Mouse (Mus musculus) liver, embryonic 18 days (tissue): ENCODE data around the gene Hist2h2aa1. TPM values are rescaled to one million over a fixed set of nuclear protein-coding genes. Genes with fewer than 3 reads are reported as not detected.

Experiments used
- polyA plus RNA-seq: library from polyadenylated mRNA; depleted of rRNA; stranded (reverse); fragments of >200 nt; gene quantifications from 2 replicates; pipeline ENCODE4 v1.2.3, GENCODE M21; 2012; rRNA removed

The Hist2h2aa1 gene
- polyA plus RNA-seq = 83.3 and 119 TPM in 2 replicates

GRCm38 (mm10) chr3:96245003-96245886 is at the start of gene Hist2h2aa1:
TSS of gene Hist2h2aa1 (plus strand) at chr3:96245497.

GRCm38 (mm10) chr3:96219661-96220130 is 25.6 kb upstream of the Hist2h2aa1 start, which contains the start of the genes Bola1 and Hist2h2ab:
TSS of gene Bola1 (minus strand) at chr3:96219709.
TSS of gene Hist2h2ab (plus strand) at chr3:96219865.

DNA sequence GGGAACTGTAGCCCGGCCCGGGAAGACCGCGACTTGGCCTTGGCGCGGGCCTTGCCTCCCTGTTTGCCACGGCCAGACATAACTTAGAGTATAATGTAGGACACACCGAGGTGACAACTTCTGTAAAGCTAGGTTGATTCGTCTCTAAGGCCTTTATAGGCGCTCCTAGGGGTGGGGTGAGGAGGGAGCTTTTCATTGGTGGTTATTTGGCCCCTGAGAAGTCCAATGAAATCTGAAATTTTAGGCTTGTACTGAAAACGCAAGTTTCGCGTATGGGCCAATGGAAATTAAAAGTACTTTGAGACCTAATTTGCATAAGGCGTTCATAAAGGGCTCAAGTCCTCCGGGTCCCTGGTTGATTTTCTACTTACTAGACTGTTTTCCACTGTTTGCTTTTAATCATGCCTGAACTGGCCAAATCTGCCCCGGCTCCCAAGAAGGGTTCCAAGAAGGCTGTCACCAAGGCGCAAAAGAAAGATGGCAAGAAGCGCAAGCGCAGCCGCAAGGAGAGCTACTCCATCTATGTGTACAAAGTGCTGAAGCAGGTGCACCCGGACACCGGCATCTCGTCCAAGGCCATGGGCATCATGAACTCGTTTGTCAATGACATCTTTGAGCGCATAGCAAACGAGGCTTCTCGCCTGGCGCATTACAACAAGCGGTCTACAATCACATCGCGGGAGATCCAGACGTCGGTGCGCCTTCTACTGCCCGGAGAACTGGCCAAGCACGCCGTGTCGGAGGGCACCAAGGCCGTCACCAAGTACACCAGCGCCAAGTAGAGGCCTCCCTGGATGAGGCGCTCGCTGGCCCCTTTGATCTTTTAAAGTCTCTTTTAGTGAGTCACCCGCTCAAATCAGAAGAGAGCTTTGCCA is 24.3 kb upstream of the Hist2h2aa1 start, which contains the start of the genes Hist2h2ac and Hist2h2be:
Gene Hist2h2ac (minus strand): TSS at position 116 of the 875 bp plus-strand sequence.
Gene Hist2h2be (plus strand): TSS at position 355 of the 875 bp plus-strand sequence.

DNA sequence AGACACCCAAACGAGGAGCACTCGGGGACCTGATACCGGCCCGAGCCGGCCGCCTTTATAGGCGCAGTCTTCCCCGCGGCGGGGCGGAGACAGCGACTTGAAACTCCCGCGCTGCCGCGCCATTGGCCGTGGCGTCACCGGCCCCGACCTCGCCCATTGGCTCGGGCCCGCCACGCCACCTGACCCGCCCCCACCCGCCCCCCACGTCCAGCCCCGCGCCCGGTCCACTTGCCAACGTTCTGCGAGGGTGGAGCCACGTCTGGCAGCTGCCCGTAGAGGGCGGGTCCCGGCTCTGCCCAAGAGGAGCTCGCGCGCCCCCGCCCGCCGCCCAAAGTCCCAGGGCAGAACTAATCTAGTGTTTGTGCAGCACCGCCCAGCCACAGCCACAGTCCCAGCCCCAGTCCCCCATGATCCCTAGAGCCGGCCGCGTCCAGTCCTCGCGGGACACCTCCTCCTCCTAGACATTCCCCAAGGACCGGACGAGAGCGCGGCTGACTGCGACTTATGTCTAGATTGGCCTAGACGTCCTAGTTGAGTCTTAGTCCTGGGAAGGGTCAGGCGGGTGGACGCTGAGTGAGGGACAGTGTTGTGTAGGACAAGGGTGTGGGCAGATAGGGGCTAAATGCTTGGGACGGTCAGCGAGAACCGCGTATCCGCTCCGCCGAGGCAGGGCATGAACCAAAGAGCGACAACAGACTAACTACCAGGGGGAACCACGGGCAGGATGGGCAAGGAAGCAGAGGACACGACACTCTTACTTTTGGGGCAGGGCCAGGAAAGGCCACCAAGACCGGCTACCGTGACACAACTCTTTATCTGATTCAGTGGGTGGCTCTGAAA is 6.1 kb upstream of the Hist2h2aa1 start, which contains the start of gene Hist2h3c2:
Gene Hist2h3c2 (minus strand): TSS at position 174 of the 840 bp plus-strand sequence.

GRCm38 (mm10) chr3:96239949-96240798 is 5.1 kb upstream of the Hist2h2aa1 start, which contains the start of gene Hist2h2aa2:
TSS of gene Hist2h2aa2 (minus strand) at chr3:96240276.

DNA sequence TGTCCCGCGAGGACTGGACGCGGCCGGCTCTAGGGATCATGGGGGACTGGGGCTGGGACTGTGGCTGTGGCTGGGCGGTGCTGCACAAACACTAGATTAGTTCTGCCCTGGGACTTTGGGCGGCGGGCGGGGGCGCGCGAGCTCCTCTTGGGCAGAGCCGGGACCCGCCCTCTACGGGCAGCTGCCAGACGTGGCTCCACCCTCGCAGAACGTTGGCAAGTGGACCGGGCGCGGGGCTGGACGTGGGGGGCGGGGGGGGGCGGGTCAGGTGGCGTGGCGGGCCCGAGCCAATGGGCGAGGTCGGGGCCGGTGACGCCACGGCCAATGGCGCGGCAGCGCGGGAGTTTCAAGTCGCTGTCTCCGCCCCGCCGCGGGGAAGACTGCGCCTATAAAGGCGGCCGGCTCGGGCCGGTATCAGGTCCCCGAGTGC is 1.1 kb downstream of the Hist2h2aa1 start, which contains the start of gene Hist2h3c1:
Gene Hist2h3c1 (plus strand): TSS at position 259 of the 430 bp plus-strand sequence.

GRCm38 (mm10) chr3:96262979-96263550 is 17.8 kb downstream of the Hist2h2aa1 start, which contains the start of gene Hist2h4:
TSS of gene Hist2h4 (minus strand) at chr3:96263311.

DNA sequence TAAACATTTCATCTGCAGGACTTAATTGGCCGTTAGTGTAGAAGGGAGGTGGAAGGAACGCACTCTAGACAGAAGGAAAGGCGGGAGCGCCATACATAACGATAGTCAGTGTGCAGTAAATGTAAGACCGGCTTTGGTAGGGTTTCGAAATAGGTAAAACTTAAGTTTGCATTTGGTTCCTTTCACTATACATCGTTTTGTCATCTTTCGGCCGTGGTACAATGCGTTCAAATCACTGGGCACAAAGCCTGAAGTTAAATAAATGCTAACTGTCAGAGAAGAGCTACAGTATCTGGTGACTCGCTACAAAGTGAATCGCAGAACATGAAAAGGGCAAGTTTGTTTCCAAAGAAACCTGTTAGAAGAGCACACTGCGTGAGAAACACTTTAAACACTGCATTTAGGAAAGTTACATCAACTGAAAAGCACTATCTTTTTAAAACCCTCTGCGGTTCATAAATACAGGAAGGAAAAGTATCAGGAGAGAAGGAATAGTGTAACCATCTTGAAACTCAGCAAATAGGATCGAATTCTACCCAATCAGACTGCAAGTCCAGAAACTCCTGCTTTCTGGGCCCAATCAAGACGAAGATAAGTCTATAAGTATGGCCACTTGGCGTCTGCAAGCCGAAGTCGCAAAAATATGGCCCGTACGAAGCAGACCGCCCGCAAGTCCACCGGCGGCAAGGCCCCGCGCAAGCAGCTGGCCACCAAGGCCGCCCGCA is 22.9 kb downstream of the Hist2h2aa1 start, which contains the start of gene Hist2h3b:
Gene Hist2h3b (plus strand): TSS at position 604 of the 725 bp plus-strand sequence.

DNA sequence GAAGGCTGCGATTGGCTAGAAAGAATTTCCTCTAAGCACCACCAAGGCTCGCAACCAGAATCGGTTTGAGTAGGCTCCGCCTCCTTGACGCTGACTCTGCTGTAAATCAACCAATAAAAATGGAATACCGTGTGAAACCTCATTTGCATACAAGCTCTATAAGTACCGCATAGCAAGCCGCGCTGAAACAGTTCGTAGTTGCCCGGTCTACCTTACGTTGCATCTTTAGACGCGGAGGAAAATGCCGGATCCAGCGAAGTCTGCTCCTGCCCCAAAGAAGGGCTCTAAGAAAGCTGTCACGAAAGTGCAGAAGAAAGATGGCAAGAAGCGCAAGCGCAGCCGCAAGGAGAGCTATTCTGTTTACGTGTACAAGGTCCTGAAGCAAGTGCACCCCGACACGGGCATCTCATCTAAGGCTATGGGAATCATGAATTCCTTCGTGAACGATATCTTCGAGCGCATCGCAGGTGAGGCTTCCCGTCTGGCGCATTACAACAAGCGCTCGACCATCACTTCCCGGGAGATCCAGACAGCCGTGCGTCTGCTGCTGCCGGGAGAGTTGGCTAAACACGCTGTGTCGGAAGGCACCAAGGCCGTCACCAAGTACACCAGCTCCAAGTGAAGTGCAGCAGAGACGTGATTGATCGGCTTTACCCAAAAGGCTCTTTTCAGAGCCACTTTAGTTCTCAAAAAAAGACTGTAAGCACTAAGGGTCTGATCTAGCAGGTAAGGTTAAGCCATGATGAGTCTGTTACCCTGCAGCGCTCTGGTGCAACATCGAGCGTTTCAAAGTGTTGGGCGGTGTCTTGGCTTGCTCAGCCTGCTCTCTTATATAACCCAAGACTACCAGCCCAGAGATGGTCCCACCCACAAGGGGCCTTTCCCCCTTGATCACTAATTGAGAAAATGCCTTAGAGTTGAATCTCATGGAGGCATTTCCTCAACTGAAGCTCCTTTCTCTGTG is 24.5 kb downstream of the Hist2h2aa1 start, which contains the start of gene Hist2h2bb:
Gene Hist2h2bb (plus strand): TSS at position 242 of the 964 bp plus-strand sequence.

DNA sequence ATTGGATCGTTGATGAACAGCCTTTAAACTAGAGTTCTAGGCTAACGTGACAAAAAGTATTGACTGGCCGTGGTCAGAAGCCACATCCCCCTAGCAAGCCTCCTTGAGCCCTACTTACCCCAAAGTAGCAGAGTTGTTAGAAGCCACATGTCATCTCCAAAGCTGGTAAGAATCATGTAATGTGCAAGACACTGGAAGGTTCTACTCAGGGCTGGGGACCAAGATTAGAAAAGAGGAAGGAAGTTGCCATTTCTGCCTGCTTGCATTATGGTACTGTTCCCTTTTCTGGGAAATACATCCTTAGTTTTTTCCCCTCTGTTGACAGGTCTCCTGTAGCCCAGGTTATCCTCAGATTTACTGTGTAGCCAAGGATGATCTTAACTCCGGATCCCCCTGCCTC is 48.5 kb downstream of the Hist2h2aa1 start, which contains the start of gene Fcgr1:
Gene Fcgr1 (minus strand): TSS at position 183 of the 400 bp plus-strand sequence.

Other genes starting within 250 kb of the Hist2h2aa1 start
- 16.3 and 19.0 TPM in 2 replicates for gene Plekho1, start 249.5 kb upstream of the Hist2h2aa1 start, polyA plus RNA-seq
- gene Vps45, start 187.0 kb upstream of the Hist2h2aa1 start, polyA plus RNA-seq = 4.7 and 5.3 TPM in 2 replicates
- 3.6 and 3.7 TPM in 2 replicates for gene Otud7b, start 141.0 kb upstream of the Hist2h2aa1 start, polyA plus RNA-seq
- gene Mtmr11, start 83.5 kb upstream of the Hist2h2aa1 start, polyA plus RNA-seq = 9.6 and 12.3 TPM in 2 replicates
- 26.1 and 26.7 TPM in 2 replicates for gene Sf3b4, start 73.2 kb upstream of the Hist2h2aa1 start, polyA plus RNA-seq
- 0.30 and 0.41 TPM in 2 replicates for gene Sv2a, start 64.3 kb upstream of the Hist2h2aa1 start, polyA plus RNA-seq
- gene Bola1, start 25.8 kb upstream of the Hist2h2aa1 start, polyA plus RNA-seq = 29.2 and 31.1 TPM in 2 replicates
- gene Hist2h2ab, start 25.6 kb upstream of the Hist2h2aa1 start, polyA plus RNA-seq = 0.42 and 0.82 TPM in 2 replicates
- 7.7 and 8.1 TPM in 2 replicates for gene Hist2h2ac, start 24.6 kb upstream of the Hist2h2aa1 start, polyA plus RNA-seq
- 8.3 and 14.1 TPM in 2 replicates for gene Hist2h2be, start 24.4 kb upstream of the Hist2h2aa1 start, polyA plus RNA-seq
- gene Hist2h3c2, start 6.4 kb upstream of the Hist2h2aa1 start, polyA plus RNA-seq = 31.1 and 37.7 TPM in 2 replicates
- 39.3 and 40.4 TPM in 2 replicates for gene Hist2h2aa2, start 5.2 kb upstream of the Hist2h2aa1 start, polyA plus RNA-seq
- 1.9 and 8.4 TPM in 2 replicates for gene Hist2h3c1, start 1.2 kb downstream of the Hist2h2aa1 start, polyA plus RNA-seq
- 4.5 and 4.7 TPM in 2 replicates for gene Hist2h4, start 17.8 kb downstream of the Hist2h2aa1 start, polyA plus RNA-seq
- 30.7 and 34.8 TPM in 2 replicates for gene Hist2h3b, start 23.2 kb downstream of the Hist2h2aa1 start, polyA plus RNA-seq
- 7.1 and 7.9 TPM in 2 replicates for gene Hist2h2bb, start 24.3 kb downstream of the Hist2h2aa1 start, polyA plus RNA-seq
- 9.7 and 11.7 TPM in 2 replicates for gene Fcgr1, start 48.5 kb downstream of the Hist2h2aa1 start, polyA plus RNA-seq
- 0.05 and 0.07 TPM in 2 replicates for gene BC107364, start 206.8 kb downstream of the Hist2h2aa1 start, polyA plus RNA-seq